ENCODE assay signal across 11 mouse cellular contexts in the genomic region with DNA sequence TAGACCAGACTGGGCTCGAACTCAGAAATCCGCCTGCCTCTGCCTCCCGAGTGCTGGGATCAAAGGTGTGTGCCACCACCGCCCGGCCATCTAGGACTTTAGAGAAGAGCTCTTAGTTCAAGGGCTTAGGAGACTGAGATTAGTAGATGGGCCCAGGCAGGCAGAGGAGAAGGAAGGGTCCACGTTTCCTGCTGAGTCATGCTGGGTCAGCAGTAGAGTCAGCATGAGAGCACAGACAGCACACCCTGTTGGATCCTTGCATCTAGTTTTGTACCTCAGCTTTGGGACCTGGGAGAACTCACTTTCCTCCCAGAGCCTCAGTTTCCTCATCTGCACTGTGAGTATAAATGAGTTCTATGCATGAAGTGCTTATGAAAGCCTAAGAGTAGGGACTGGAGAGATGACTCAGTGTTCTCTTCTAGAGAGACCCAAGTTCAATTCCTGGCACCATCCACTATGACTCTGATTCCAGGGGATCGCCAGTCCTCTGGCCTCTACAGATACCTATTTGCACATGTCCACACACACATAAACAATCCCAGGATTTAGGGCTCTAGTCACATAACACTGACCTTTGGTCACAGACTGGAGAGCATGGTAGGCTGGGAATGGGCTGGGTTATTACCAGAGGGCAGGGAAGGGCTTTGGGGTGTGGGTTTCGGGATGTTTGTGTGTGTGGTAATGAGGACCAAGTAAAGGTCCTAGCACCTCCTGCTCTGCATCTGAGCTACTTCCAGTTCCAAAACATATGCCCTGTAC. TPM values are rescaled to one million over a fixed set of nuclear protein-coding genes. Genes with fewer than 3 reads are reported as not detected.
DNase-seq lines count a peak whose midpoint lies in the region; ATAC-seq and TF ChIP-seq lines count a peak whose summit lies in the region.
"Had no signal": no experiment of that assay in that cellular context is flagged by ENCODE, and none has a peak within 500 bp of the region (broad histone marks: within the 10 kb centered on the region; RNA-seq: fewer than 3 reads in every experiment).

No protein-coding gene starts in this region.

- H3K9me3 ChIP-seq in megakaryocyte, embryonic 14.5 days, result no peaks in the 10 kb centered on the region
- no peaks in the 10 kb centered on the region for H3K9me3 ChIP-seq in intestine, embryonic 16.5 days (ENCODE audit: control insufficient read depth, low read length)
- H3K9me3 ChIP-seq: hindbrain, embryonic 15.5 days; neural tube, embryonic 13.5 days had no signal

- no peaks in the 10 kb centered on the region for H3K27me3 ChIP-seq in megakaryocyte, embryonic 14.5 days (replicated peaks)
- H3K27me3 ChIP-seq in intestine, embryonic 16.5 days (replicated peaks; ENCODE audit: control insufficient read depth, insufficient read depth, low read length), result no peaks in the 10 kb centered on the region
- H3K27me3 ChIP-seq in small intestine, adult 2 months (ENCODE audit: control insufficient read depth, insufficient read depth, low read length), result no peaks in the 10 kb centered on the region
- H3K27me3 ChIP-seq: hindbrain, embryonic 15.5 days; neural tube, embryonic 13.5 days had no signal

- no peak overlapping the region for H3K9ac ChIP-seq in intestine, embryonic 16.5 days (ENCODE audit: low read depth, low read length)
- H3K9ac ChIP-seq: hindbrain, embryonic 15.5 days; neural tube, embryonic 13.5 days had no signal

- TF ChIP-seq CTCF in small intestine, adult 2 months (IDR thresholded peaks at IDR 0.05; ENCODE audit: extremely low read depth, insufficient read length, insufficient replicate concordance, low read depth, low read length), result no peak

- peaks cover 88% of the 10 kb centered on the region for H3K36me3 ChIP-seq in megakaryocyte, embryonic 14.5 days (replicated peaks; ENCODE audit: low read length)
- H3K36me3 ChIP-seq in intestine, embryonic 16.5 days (ENCODE audit: control insufficient read depth, insufficient read depth, low read length), result peaks cover 20% of the 10 kb centered on the region; the same call in 1 of the 2 replicates
- H3K36me3 ChIP-seq in small intestine, adult 2 months (ENCODE audit: control insufficient read depth, insufficient read depth, low read length), result peaks cover 58% of the 10 kb centered on the region

- no peak for TF ChIP-seq POLR2A in small intestine, adult 2 months (IDR thresholded peaks at IDR 0.05; ENCODE audit: low read depth, low read length)

- peak; percentile 14 for DNase-seq in MEL-GATA-1-ER (ENCODE audit: extremely low read depth, low read depth)
- no peak for DNase-seq in natural killer cell, adult 2 months (ENCODE audit: low spot score in 2 of 2)
- DNase-seq in cerebellum, postnatal 36 days, result no peak

- H3K4me3 ChIP-seq in megakaryocyte, embryonic 14.5 days (replicated peaks), result peak overlapping the region; percentile 73
- no peak overlapping the region for H3K4me3 ChIP-seq in intestine, embryonic 16.5 days (ENCODE audit: low read length)
- no peak overlapping the region for H3K4me3 ChIP-seq in small intestine, adult 2 months (ENCODE audit: low read depth, low read length)
- H3K4me3 ChIP-seq: hindbrain, embryonic 15.5 days; neural tube, embryonic 13.5 days had no signal

- H3K4me1 ChIP-seq in megakaryocyte, embryonic 14.5 days, result peaks cover 48% of the 10 kb centered on the region
- H3K4me1 ChIP-seq in intestine, embryonic 16.5 days (ENCODE audit: control insufficient read depth, insufficient read depth, low read length), result peaks cover 2% of the 10 kb centered on the region
- H3K4me1 ChIP-seq in small intestine, adult 2 months (ENCODE audit: control insufficient read depth, insufficient read depth, insufficient read length, low read length), result peaks cover 24% of the 10 kb centered on the region
- H3K4me1 ChIP-seq: hindbrain, embryonic 15.5 days; neural tube, embryonic 13.5 days had no signal

- no peak overlapping the region for H3K27ac ChIP-seq in intestine, embryonic 16.5 days (ENCODE audit: low read length)
- H3K27ac ChIP-seq in small intestine, adult 2 months (ENCODE audit: insufficient read depth, low read depth, low read length), result peak overlapping the region; percentile 81
- H3K27ac ChIP-seq: hindbrain, embryonic 15.5 days; macrophage; neural tube, embryonic 13.5 days had no signal

- no peak overlapping the region for H3K4me2 ChIP-seq in intestine, embryonic 16.5 days (ENCODE audit: low read depth, low read length)
- H3K4me2 ChIP-seq: hindbrain, embryonic 15.5 days; neural tube, embryonic 13.5 days had no signal

- no peak for ATAC-seq in megakaryocyte, adult 5-6 weeks (ENCODE audit: poor library complexity, severe bottlenecking)
- peak; percentile 29; the same call in 1 of the 2 replicates for ATAC-seq in intestine, embryonic 16.5 days
- ATAC-seq: forebrain, embryonic 16.5 days had no signal

- 80% methylated on average over 8 of the region's 8 CpGs for WGBS in intestine, embryonic 16.5 days
- 61% methylated on average over 8 of the region's 8 CpGs for WGBS in small intestine, adult 2 months

RNA-seq across cellular contexts. Expression of gene Aco2, which starts 19.9 kb away (rescaled TPM):
- 36.5 and 110 TPM in 2 replicates for polyA plus RNA-seq in megakaryocyte, embryonic 14.5 days (2012; ENCODE audit: insufficient read depth, low replicate concordance)
- 47.0 and 58.7 TPM in 2 replicates for total RNA-seq in megakaryocyte, adult 5-6 weeks (2015)
- 82.3 and 89.4 TPM in 2 replicates for total RNA-seq in megakaryocyte, adult 5-6 weeks (2017)
- 288 and 307 TPM in 2 replicates for polyA plus RNA-seq in intestine, embryonic 16.5 days (2015; fragmentation: Nextera tagmentation; extraction: Ambion mirVana)
- 266 and 416 TPM in 2 replicates for polyA plus RNA-seq in small intestine, adult 2 months (2012; rRNA removed)

RNA-seq across cellular contexts. Expression of gene Phf5a, which starts 20.3 kb away (rescaled TPM):
- 4.8 and 12.6 TPM in 2 replicates for polyA plus RNA-seq in megakaryocyte, embryonic 14.5 days (2012; ENCODE audit: insufficient read depth, low replicate concordance)
- 65.3 and 85.6 TPM in 2 replicates for total RNA-seq in megakaryocyte, adult 5-6 weeks (2015)
- total RNA-seq in megakaryocyte, adult 5-6 weeks (2017), result 30.1 and 34.0 TPM in 2 replicates
- 119 and 122 TPM in 2 replicates for polyA plus RNA-seq in intestine, embryonic 16.5 days (2015; fragmentation: Nextera tagmentation; extraction: Ambion mirVana)
- polyA plus RNA-seq in small intestine, adult 2 months (2012; rRNA removed), result 22.6 and 47.0 TPM in 2 replicates

RNA-seq across cellular contexts. Expression of gene Tob2, which starts 33.4 kb away (rescaled TPM):
- polyA plus RNA-seq in megakaryocyte, embryonic 14.5 days (2012; ENCODE audit: insufficient read depth, low replicate concordance), result 16.1 and 26.6 TPM in 2 replicates
- total RNA-seq in megakaryocyte, adult 5-6 weeks (2015), result 36.1 and 38.2 TPM in 2 replicates
- 20.3 and 23.8 TPM in 2 replicates for total RNA-seq in megakaryocyte, adult 5-6 weeks (2017)
- 25.3 and 28.6 TPM in 2 replicates for polyA plus RNA-seq in intestine, embryonic 16.5 days (2015; fragmentation: Nextera tagmentation; extraction: Ambion mirVana)
- polyA plus RNA-seq in small intestine, adult 2 months (2012; rRNA removed), result 14.7 and 33.2 TPM in 2 replicates

RNA-seq across cellular contexts. Expression of gene Polr3h, which starts 34.0 kb away (rescaled TPM):
- 38.3 and 52.6 TPM in 2 replicates for polyA plus RNA-seq in megakaryocyte, embryonic 14.5 days (2012; ENCODE audit: insufficient read depth, low replicate concordance)
- total RNA-seq in megakaryocyte, adult 5-6 weeks (2015), result 2.7 and 3.9 TPM in 2 replicates
- total RNA-seq in megakaryocyte, adult 5-6 weeks (2017), result 5.5 and 7.8 TPM in 2 replicates
- polyA plus RNA-seq in intestine, embryonic 16.5 days (2015; fragmentation: Nextera tagmentation; extraction: Ambion mirVana), result 83.9 and 85.0 TPM in 2 replicates
- 3.7 and 5.2 TPM in 2 replicates for polyA plus RNA-seq in small intestine, adult 2 months (2012; rRNA removed)

RNA-seq across cellular contexts. Expression of gene Csdc2, which starts 44.6 kb away (rescaled TPM):
- polyA plus RNA-seq in megakaryocyte, embryonic 14.5 days (2012; ENCODE audit: insufficient read depth, low replicate concordance), result not detected in 2 replicates
- not detected in 2 replicates for total RNA-seq in megakaryocyte, adult 5-6 weeks (2015)
- total RNA-seq in megakaryocyte, adult 5-6 weeks (2017), result not detected in 2 replicates
- polyA plus RNA-seq in intestine, embryonic 16.5 days (2015; fragmentation: Nextera tagmentation; extraction: Ambion mirVana), result 11.2 and 12.4 TPM in 2 replicates
- 1.3 and 2.4 TPM in 2 replicates for polyA plus RNA-seq in small intestine, adult 2 months (2012; rRNA removed)
